Mouse (Mus musculus) liver, adult 2 months (tissue): Measurements from ENCODE around the gene BC028528. TPM values are rescaled to one million over a fixed set of nuclear protein-coding genes. Genes with fewer than 3 reads are reported as not detected.
A peak's percentile ranks its signal among the peaks of the same experiment; 100 is the strongest.
"Not testable (repeated sequence)": the region's sequence is repeated elsewhere in the genome, so short reads cannot be mapped to it uniquely, and the experiment has no call there.

ENCODE experiments used
- DNase-seq: peaks from one replicate; pipeline ENCODE4 v3.0.0-alpha.2; 2011; ENCODE audit warnings: low read depth, low spot score; ENCODE audit errors: extremely low read depth
- H3K27ac ChIP-seq: fragments of 200-500 bp; replicated peaks from 2 replicates; pipeline ENCODE4 v1.5.1; 2012; ENCODE audit warnings: low read depth, mild to moderate bottlenecking, control low read depth, inconsistent platforms, low read length; ENCODE audit not compliant: insufficient read depth
- H3K27me3 ChIP-seq: fragments of 200-500 bp; 2 replicates; pipeline ENCODE4 v1.6.1; 2012; ENCODE audit warnings: mild to moderate bottlenecking, moderate library complexity, low read length, inconsistent platforms; ENCODE audit not compliant: control insufficient read depth, insufficient read depth
- H3K36me3 ChIP-seq: fragments of 200-500 bp; 2 replicates; pipeline ENCODE4 v1.6.1; 2012; ENCODE audit warnings: low read length, inconsistent platforms; ENCODE audit not compliant: control insufficient read depth, insufficient read depth
- H3K4me1 ChIP-seq: fragments of 200-500 bp; 2 replicates; pipeline ENCODE4 v1.6.1; 2011; ENCODE audit warnings: low read length; ENCODE audit not compliant: control insufficient read depth, insufficient read depth
- H3K4me3 ChIP-seq: fragments of 200-500 bp; 2 replicates; pipeline ENCODE4 v1.5.1; 2011; ENCODE audit warnings: low read depth, mild to moderate bottlenecking, control low read depth, low read length, moderate library complexity; ENCODE audit not compliant: insufficient read depth
- H3K79me2 ChIP-seq: fragments of 200-500 bp; 2 replicates; pipeline ENCODE4 v1.6.1; 2012; ENCODE audit warnings: inconsistent platforms, mild to moderate bottlenecking, low read length, moderate library complexity; ENCODE audit not compliant: control insufficient read depth, insufficient read depth
- H3K9ac ChIP-seq: fragments of 200-500 bp; 2 replicates; pipeline ENCODE4 v1.6.1; 2012; ENCODE audit warnings: low read depth, mild to moderate bottlenecking, control low read depth, inconsistent platforms, low read length
- CTCF ChIP-seq: fragments of 200-500 bp; IDR thresholded peaks from 2 replicates; pipeline ENCODE4 v1.5.1; 2011; ENCODE audit warnings: low read depth, low read length, control low read depth
- POLR2A ChIP-seq: fragments of 200-500 bp; IDR thresholded peaks from 2 replicates; pipeline ENCODE4 v1.6.1; 2011; ENCODE audit warnings: low read length, control low read depth; ENCODE audit not compliant: insufficient read depth; ENCODE audit errors: extremely low read depth
- WGBS: fragments of 180-500 bp; shearing (Covaris S2); methylation state at CpG from one replicate; pipeline ENCODE4 v1.1.7; 2018; 5-methylcytosine and 5-hydroxymethylcytosine counted together
- polyA plus RNA-seq: library from polyadenylated mRNA; depleted of rRNA; stranded (reverse); fragments of >200 nt; gene quantifications from 2 replicates; pipeline ENCODE4 v1.2.3, GENCODE M21; 2012
- total RNA-seq: library from RNA; depleted of rRNA; stranded (reverse); fragments of >200 nt; gene quantifications from 2 replicates; pipeline ENCODE4 v1.2.3, GENCODE M21; 2014

BC028528 gene
- total and polyA plus RNA-seq, 2 experiments = 0.98 to 5.3 TPM

DNA sequence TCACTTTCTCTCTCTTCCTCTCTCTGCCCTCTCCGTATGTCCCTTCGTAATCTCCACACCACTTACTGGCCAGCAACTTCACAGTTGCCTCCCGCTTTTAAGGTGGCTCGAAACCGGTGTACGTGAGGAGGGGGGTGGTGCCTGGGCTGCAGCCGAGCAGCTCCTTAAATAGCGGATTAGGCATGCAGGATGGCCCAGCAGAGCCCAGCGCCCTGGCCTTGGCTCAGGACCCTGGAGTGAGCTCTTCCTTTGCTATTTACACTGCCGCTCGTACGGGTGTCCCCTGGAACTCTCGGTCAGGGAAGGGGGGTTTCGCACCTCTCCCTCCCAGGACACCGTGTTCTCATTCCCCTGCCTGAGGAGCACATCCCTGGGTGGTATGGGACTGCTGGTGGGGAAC lies 12.8 kb upstream of the BC028528 start, which contains the start of gene Car14:
Gene Car14 (minus strand): TSS at position 124 of the 400 bp plus-strand sequence.
- no peaks in the 10 kb centered on the region for H3K27me3 ChIP-seq
- H3K36me3 ChIP-seq = no peaks in the 10 kb centered on the region
- DNase-seq = peak; percentile 62
- 2% methylated on average over 15 of the region's 15 CpGs for WGBS
- H3K27ac ChIP-seq = peak within 1 kb of the TSS; percentile 95
- peaks cover 23% of the 10 kb centered on the region for H3K4me1 ChIP-seq
- H3K9ac ChIP-seq = peak within 1 kb of the TSS; percentile 69
- H3K4me3 ChIP-seq = peak within 1 kb of the TSS; percentile 41
- H3K79me2 ChIP-seq = no peaks in the 10 kb centered on the region
- TF ChIP-seq POLR2A (no peak), CTCF (no peak)

GRCm38 (mm10) chr3:95903753-95904502 lies 12.1 kb upstream of the BC028528 start:
- Histone ChIP-seq H3K4me3 (peak overlapping the region; percentile 41), H3K4me1 (peaks cover 23% of the 10 kb centered on the region), H3K27me3 (no peaks in the 10 kb centered on the region), H3K27ac (peak overlapping the region; percentile 95), H3K79me2 (no peaks in the 10 kb centered on the region), H3K9ac (peak overlapping the region; percentile 69), H3K36me3 (no peaks in the 10 kb centered on the region)
- DNase-seq = peak; percentile 92
- WGBS = 8% methylated on average over 15 of the region's 15 CpGs
- TF ChIP-seq POLR2A = no peak
- no peak for TF ChIP-seq CTCF

DNA sequence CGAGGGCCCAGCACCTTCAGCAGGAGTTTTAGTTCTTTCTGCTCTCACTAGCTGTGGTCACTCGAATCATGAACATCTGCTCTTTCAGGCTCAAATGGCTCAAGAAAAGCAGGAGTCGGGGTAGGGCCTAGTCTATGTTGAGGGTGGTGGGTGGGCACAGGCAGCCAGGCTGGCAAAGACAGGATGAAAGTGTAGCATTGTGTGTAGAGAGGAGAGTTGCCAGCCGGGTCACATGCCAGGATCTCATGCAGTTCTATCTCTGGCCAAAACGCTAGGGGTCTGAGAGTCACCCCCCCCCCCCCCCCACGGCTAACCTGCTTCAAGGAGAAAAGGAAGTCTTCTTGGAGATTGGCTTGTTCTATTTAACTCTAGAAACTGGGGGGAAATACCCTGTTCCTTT lies 10.8 kb upstream of the BC028528 start:
- H3K36me3 ChIP-seq = no peaks in the 10 kb centered on the region
- 22% methylated on average over 6 of the region's 6 CpGs for WGBS
- H3K27ac ChIP-seq = peak overlapping the region; percentile 95
- TF ChIP-seq POLR2A (no peak), CTCF (no peak)
- peak; percentile 56 for DNase-seq
- H3K27me3 ChIP-seq = no peaks in the 10 kb centered on the region
- H3K4me3 ChIP-seq = 0 out of 2 replicates have a peak overlapping the region, but pooled peaks have one; percentile 10
- no peaks in the 10 kb centered on the region for H3K79me2 ChIP-seq
- peak overlapping the region; percentile 58 for H3K9ac ChIP-seq
- H3K4me1 ChIP-seq = peaks cover 23% of the 10 kb centered on the region

GRCm38 (mm10) chr3:95902373-95902625 lies 10.5 kb upstream of the BC028528 start:
- 0 out of 2 replicates have a peak overlapping the region, but pooled peaks have one; percentile 10 for H3K4me3 ChIP-seq
- H3K79me2 ChIP-seq = no peaks in the 10 kb centered on the region
- peaks cover 23% of the 10 kb centered on the region for H3K4me1 ChIP-seq
- no peaks in the 10 kb centered on the region for H3K36me3 ChIP-seq
- H3K9ac ChIP-seq = peak overlapping the region; percentile 58
- H3K27me3 ChIP-seq = no peaks in the 10 kb centered on the region
- DNase-seq = no peak
- no peak for TF ChIP-seq CTCF
- no peak for TF ChIP-seq POLR2A
- peak overlapping the region; percentile 95 for H3K27ac ChIP-seq

DNA sequence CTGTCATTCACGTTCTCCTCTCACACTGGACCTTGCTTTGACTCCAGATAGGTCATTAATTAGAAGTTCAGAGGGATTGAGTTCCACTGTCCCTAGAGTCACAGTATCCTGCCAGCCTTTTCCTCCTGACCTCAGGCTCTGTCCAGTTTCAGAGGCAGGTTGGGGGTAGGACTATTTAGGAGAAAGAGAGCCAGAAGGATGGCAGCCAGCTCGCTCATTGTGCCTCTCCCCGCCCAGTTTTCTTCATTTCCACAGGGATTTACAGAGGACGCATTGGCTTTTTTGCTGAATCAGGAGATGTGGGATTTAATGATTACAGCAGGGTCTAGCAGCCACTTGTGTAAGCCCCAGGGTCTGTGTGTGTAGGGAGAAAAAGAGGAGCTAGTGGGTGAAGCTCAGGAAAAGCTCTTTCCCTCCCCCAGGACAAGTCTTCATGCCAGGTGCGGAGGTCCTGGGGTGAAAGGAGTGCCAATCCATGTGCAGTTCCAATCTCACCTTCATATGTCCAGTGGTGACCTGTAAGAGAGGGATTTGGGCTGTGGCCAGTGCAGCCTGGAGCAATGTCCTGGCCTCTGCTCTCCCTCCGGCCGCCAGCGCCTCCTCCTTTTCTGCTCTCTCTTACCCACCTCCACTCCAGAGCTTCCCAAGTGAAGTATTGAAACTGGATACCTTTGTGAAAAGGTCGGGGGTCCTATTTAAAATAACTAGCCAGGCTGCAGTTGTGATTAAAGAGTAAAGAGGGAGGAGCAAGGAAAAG lies 10.0 kb upstream of the BC028528 start:
- TF ChIP-seq CTCF (no peak), POLR2A (no peak)
- Histone ChIP-seq H3K79me2 (no peaks in the 10 kb centered on the region), H3K36me3 (no peaks in the 10 kb centered on the region), H3K4me1 (peaks cover 23% of the 10 kb centered on the region), H3K27me3 (no peaks in the 10 kb centered on the region), H3K9ac (peak overlapping the region; percentile 10), H3K27ac (peak overlapping the region; percentile 95), H3K4me3 (no peak overlapping the region)
- 19% methylated on average over 9 of the region's 9 CpGs for WGBS
- DNase-seq = peak; percentile 93

GRCm38 (mm10) chr3:95899800-95900524 lies 8.2 kb upstream of the BC028528 start:
- no peak for DNase-seq
- Histone ChIP-seq H3K79me2 (no peaks in the 10 kb centered on the region), H3K27me3 (no peaks in the 10 kb centered on the region), H3K36me3 (no peaks in the 10 kb centered on the region; the same call in 1 of the 2 replicates), H3K27ac (no peak overlapping the region), H3K4me1 (peaks cover 19% of the 10 kb centered on the region), H3K4me3 (no peak overlapping the region), H3K9ac (no peak overlapping the region)
- 69% methylated on average over 13 of the region's 13 CpGs for WGBS
- TF ChIP-seq CTCF (no peak), POLR2A (no peak)

DNA sequence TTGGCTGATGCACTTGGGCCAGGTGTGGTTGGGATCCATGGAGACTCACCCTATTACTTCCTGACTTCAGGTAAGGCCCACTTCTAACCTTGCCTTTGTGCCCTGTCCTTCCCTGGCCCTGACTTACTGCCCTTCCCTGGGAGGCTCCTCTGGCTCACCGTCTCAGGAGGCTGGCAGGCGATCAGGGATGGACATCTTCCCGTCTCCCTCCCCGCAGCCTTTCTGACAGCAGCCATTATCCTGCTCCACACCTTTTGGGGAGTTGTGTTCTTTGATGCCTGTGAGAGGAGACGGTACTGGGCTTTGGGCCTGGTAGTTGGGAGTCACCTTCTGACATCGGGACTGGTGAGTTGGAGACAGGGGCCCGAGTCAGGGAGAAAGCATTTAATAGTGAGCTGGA lies 3.7 kb upstream of the BC028528 start:
- not testable (repeated sequence) for H3K36me3 ChIP-seq, DNase-seq, H3K27me3 ChIP-seq, H3K4me3 ChIP-seq, H3K79me2 ChIP-seq, H3K9ac ChIP-seq, H3K4me1 ChIP-seq, H3K27ac ChIP-seq
- WGBS = 88% methylated on average over 7 of the region's 7 CpGs
